Mouse (Mus musculus) gastrocnemius, postnatal 36 days (tissue): ENCODE measurements around the gene Mlx. TPM values are rescaled to one million over a fixed set of nuclear protein-coding genes. Genes with fewer than 3 reads are reported as not detected.

ENCODE experiments used
- DNase-seq, 2 experiments: peaks; one replicate each; pipeline ENCODE4 v3.0.0; 2022
- intact Hi-C: fragments of 180-260 bp; cut with DNase I; formaldehyde crosslinking; loops from one replicate; pipeline ENCODE4 v1.15.1; 2025
- long read RNA-seq, 2 experiments: library from polyadenylated mRNA; stranded (forward); transcript quantifications; one replicate each; pipeline ENCODE4 v2.0.0; 2021
- total RNA-seq, 2 experiments: library from RNA; stranded (reverse); gene quantifications; 2 replicates each; pipeline ENCODE4 v1.2.3; 2021

Gene Mlx
- total RNA-seq = 10 to 100 TPM in 1 of 2 experiments, 1 to 10 TPM in 1; 8.8 to 12.4 TPM
- long read RNA-seq, experiment 1, transcript Mlx-202 (8 exons, 1,826 nt) = major isoform, 10 of 16 reads
- long read RNA-seq, experiment 1, partial matches to known transcripts = 2 of 16 reads
- long read RNA-seq, experiment 1, other reads (novel, unspliced or antisense) = 4 of 16 reads
- long read RNA-seq, experiment 2, transcript Mlx-202 (8 exons, 1,826 nt) = major isoform, 8 of 9 reads
- long read RNA-seq, experiment 2, partial matches to known transcripts = 0 of 9 reads
- long read RNA-seq, experiment 2, other reads (novel, unspliced or antisense) = 0 of 9 reads

DNA sequence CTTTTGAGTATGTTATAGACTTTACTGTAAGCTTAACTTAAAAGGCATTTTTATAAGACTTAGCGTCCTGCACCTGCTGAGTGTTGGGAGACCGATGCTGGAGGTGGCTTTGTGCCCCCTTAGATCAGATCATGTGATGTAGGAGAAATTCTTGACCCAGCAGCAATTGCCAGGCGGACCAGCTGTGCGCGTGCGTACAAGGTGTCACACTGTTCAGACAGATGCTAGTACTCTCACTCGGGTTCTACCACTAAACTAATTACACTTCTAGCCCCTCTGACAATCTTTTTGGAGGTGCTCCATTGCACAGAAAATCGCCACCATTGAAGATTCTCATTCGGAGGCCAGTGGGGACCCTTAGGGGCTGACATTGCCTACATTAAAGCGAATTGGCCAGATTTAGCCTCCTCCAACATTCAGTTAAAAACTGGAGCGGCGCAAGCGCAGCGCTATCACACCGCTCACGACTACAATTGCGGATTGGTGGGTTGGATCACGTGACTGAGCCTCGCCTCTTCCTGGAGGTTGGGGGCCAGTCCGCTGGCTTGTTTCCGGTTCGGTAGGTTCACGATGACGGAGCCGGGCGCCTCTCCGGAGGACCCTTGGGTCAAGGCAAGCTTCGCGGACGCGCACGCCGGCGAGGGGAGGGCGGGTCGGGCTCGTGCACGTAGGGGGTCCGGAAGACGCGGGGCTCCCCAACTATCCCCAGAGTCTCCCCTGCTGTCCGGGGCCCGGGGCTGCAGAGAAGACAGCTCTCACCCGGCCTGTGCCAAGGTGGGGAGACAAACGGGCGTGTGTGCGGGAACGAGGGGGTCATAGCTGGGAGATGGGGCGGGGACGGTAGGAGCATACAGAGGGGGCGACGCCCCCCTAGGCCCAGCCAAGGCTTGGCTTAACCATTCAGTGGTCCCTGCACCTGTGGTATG is at the start of gene Mlx:
TSS of gene Mlx (plus strand) at position 522 of the 926 bp plus-strand sequence.
- peak; percentile 75 to 86 for DNase-seq
- intact Hi-C loops = no loop called here

DNA sequence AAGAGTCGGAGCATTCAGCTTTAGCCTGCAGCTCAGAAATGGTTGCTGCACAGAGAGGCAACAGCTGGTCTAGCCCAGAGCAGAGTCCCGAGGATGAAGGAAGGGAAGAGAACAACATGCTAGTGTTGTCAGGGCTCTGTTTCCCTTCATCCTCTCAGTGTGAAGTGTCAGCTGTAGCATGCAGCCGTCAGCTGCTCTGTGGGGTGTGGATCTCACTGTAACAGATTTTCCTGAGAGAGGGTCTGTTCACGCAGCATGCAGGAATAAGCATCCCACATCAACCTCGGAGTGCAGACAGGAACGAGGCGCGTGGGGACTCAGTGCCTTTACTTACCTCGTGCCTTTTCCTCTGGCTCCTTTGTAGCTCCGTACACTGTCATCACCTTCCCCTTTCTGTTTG is 49.3 kb upstream of the Mlx start:
- intact Hi-C loops = no loop called here
- no peak for DNase-seq

DNA sequence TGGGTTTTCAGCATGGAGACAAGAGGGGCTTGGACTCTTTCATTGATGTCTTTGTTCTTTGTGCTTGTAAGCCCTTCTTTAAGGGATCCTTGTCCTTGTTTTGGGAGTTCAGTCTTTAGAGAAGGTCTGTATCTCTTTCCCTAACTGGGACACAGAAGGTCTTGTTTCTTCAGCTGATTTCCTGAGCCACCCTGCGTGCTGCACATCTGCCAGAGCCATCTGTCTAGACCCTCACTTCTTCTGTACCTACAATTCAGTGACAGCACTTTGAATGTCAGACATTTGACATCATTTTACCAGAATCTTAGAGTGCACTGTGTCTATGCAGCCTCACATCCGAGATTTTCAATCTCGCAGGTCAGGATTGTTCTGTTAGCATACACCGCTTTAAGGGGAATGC is 41.3 kb upstream of the Mlx start:
- DNase-seq = no peak
- intact Hi-C loops = no loop called here

DNA sequence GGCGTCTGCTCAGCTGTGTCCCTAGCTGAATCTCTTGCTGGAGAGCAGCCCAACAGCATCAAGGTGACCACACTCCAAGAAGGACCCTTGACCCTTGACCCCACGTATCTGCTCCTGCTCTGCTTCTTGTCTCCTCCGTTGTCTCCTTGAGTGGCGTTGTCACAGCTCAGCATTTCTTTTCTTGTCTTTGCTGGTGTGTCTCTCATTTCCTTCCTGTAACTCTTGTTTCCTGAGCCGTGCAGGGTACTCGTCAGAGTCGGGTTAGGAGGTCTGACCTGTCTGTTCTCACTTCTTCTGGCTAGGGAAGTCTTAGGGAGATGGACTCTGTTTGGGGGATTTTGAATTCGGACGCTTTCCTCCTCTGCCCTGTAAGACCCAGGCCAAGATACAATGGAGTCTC is 40.6 kb upstream of the Mlx start:
- no peak for DNase-seq
- intact Hi-C loops = no loop called here

DNA sequence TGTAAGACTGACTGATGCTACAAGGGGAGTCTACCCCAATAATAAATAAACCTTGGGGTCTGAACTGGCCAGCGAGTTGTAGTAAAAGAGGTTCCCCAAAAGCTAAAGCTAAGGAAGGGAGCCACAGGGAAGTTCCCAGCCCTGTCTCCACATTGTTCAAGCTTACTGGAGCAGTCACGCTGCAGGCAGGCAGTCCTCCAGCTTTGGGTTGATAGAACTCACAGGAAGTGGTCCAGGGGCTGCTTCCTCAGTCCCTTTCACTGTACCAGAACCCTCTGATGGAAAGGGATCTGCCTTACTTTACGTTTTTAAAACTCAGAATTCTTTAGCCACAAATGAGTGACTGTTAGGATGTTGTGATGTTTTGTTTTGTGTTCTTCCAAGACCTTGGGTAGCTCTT is 39.6 kb upstream of the Mlx start:
- intact Hi-C loops = no loop called here
- no peak for DNase-seq

DNA sequence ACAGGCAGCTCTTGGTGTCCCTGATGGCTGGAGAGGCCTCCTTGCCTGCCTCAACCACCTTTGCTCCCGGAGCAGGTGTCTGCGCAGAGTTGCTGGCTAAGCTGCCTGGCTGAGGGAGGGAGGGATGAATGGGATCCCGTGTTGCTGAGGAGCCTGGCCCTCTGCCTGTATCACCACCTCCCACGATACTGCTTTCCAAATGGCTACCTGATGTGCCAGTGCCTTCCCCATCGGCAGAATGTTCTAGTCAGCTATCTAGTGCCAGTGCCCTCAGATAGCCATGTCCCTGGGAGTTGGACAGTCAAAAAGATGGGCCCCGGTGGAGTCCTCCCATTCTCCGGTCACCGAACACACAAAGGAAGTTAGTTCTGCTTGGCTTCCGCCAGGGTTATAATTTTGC is 36.7 kb upstream of the Mlx start:
- no peak for DNase-seq
- intact Hi-C loops = loop anchor here (5.0 kb wide), 1 partner anchor 33 kb away; no protein-coding TSS in a partner anchor

DNA sequence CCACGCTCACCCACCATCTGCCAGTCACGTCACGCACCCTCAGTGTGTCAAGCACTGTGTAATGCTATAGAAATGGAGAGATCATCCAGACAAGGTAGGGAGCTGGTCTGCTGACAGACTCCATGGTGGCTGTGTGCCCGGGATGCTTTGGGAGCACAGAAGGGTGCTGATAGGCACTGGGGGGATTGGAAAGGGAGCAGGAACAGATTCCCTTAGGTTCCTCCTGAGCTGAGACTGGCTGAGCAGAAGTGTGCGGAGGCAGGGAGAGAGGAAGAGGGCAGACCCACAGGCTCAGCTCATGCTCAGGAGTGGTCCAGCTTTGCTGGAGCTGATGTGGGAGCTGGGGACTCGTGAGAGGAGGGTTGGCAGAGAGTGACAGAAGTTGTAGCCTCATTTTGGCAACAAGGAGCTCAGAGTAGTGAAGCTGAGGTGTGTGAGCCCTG is 36.0 kb upstream of the Mlx start:
- no peak for DNase-seq
- intact Hi-C loops = loop anchor here (5.0 kb wide), 1 partner anchor 34 kb away; no protein-coding TSS in a partner anchor

DNA sequence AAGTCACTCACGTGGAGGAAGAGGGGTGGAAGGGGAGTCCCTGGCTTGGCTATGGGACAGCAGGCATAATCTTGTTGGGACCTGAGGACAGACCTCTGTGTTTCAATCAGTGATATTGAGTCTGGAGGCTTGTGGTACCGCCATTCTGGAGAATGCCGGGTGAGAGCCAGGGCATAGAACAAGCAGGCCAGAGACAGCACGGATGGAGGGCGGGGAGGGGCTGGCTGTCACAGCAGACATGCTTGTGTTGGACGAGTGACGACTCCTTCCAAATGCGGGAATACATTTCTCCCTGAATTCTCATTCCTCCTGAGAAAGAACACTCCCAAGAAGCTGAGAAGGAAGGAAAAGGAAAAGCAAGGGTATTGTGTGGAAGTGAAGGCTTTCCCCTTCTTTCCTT is 35.5 kb upstream of the Mlx start:
- intact Hi-C loops = loop anchor here (5.0 kb wide), 1 partner anchor 34 kb away; no protein-coding TSS in a partner anchor
- DNase-seq = no peak

DNA sequence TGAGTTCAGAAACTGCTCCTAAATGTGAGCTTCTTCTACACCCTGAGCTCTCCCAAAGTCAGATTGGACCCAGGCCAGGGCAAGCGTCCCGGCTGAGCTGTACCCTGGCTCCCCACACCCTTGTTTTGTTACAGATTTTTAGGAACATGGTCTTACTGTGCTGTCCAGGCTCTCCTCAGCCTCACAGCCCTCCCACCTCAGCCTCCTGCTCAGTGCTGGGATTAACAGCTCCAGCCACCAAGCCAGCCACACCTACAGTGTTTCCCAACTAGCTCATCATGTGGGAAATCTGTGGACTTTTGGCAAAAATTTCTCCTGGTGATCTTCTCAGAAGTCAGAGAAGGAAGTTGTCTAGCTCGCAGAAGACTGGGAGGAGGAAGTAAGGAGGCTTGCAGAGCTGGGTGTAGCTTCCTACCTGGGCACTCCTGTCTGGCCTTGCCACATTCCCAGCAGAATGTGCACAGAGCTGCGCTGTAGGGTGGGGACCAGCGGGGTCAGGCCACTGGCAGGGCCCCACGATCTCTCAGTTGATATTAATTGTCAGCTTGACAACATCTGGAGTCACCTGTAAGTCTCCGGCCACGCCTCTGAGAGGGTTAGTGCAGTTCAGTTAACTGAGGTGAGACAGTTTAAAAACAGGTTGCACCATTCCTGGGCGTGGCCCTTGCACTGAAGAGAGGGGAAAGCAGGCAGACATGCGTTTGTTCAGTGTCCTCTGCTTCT is 34.2 kb upstream of the Mlx start:
- peak; percentile 78 to 85 for DNase-seq
- intact Hi-C loops = loop anchor here (5.0 kb wide), 1 partner anchor 36 kb away; no protein-coding TSS in a partner anchor

DNA sequence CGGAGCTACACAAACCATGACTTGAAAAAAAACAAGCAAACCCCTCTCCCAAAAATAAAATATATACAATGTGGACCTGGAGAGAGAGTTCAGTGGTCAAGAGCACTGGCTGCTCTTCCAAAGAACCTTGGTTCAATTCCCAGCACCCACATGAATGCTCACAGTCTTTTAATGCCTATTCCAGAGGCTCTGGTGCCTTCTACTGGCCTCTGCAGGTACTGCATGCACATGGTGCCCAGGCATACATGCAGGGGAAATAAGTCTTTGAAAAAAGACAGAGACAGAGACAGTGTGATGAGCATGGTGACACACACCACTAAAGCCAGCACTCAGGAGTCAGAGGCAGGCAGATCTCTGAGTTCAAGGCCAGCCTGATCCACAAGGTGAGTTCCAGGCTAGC is 33.1 kb upstream of the Mlx start:
- intact Hi-C loops = loop anchor here (5.0 kb wide), 1 partner anchor 37 kb away; no protein-coding TSS in a partner anchor
- DNase-seq = no peak

DNA sequence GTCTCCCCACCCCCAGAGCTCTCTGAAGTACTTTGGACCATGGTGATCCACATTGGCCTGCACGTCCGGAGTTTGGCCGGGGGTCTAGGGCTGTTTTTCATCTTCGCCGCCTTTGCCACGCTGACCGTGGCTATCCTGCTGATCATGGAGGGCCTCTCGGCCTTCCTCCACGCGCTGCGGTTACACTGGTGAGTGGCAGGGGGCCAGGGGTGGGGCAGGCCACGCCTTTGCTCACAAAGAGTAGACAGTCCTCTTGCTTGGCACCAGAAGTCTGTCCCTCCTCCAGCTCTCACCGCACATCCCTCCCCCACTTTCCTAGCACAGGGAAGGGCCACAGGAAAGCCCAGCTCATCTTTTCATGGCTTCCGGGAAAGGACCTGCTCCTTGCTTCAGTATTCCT is 31.7 kb upstream of the Mlx start:
- DNase-seq = no peak
- intact Hi-C loops = no loop called here

DNA sequence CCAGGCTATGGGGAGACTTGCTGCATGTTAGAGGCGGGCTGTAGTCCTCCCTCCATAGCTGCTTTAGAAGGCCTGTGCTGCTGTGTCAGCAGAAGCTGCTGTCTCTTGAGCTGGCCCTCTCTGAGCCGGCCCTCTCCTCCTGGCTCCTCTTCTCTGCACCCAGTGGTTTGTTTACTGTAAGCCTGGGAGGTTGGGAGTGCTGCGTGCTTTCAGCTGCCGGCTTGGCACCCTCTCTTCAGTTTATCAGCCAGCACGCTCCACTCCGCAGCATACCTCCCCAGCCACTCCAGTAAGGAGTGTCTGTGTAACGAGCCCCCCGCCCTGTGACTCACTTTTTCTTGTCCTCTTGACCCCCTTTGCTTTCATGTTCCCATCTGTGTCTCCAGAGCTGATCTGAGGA is 30.2 kb upstream of the Mlx start:
- intact Hi-C loops = loop anchor here (2.0 kb wide), 1 partner anchor 74 kb away; no protein-coding TSS in a partner anchor
- peak; percentile 44 to 48 for DNase-seq

DNA sequence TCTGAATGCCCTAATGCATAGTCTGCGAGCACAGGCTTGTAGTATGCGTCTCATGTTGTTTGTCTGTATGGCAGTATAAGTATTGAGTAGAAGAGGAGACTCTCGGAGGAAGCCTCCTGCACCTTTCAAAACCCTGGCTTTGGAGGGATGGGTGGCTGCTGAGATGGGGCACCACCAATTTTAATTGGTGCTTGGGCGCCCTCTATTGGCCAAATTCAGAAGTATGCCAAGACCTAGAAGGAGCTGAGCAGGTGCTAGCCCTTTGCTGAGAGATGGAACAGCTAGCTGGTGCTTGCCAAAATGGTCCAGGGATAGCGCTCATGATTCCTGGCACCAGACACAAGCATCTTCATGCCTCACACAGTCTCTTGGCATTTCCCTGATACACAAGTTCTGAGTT is 29.2 kb upstream of the Mlx start:
- DNase-seq = peak; percentile 78 to 88
- intact Hi-C loops = loop anchor here (2.0 kb wide), 1 partner anchor 75 kb away; no protein-coding TSS in a partner anchor

DNA sequence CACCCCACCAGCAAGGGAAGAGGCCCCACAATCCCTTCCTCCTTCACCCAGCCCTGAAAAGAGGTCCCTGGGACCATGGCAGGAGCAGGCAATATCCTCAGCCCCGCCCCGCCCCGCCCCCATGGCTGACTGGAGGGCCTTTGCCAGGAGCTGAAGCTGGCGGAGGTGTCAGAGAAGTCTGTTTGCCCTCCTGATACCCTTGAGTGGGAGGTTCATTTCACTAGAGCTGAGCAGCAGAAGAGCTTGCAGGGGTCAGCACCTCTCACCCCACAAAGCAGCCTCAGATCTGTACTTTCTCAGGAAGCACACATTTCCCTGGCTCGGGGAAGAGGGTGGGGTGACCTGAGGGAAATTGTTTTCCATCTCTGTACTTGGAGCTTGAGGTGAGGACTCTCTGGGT is 28.4 kb upstream of the Mlx start:
- intact Hi-C loops = no loop called here
- no peak for DNase-seq

DNA sequence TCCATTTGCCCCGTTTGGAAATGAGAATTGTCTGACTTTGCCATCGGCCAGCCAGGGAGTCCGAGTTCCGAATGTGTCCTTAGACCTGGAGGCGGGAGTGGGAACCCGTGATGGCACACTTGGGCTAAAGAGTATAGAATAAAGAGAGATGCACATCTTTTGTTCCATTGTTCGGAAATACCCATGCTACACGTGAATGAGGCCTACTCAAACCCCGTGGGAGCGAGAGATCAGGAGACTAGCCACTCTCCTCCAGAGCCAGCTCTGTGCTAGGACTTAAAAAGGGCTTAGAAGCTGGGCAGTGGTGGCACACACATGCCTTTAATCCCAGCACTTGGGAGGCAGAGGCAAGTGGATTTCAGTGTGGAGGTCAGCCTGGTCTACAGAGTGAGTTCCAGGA is 27.6 kb upstream of the Mlx start:
- intact Hi-C loops = no loop called here
- no peak for DNase-seq

DNA sequence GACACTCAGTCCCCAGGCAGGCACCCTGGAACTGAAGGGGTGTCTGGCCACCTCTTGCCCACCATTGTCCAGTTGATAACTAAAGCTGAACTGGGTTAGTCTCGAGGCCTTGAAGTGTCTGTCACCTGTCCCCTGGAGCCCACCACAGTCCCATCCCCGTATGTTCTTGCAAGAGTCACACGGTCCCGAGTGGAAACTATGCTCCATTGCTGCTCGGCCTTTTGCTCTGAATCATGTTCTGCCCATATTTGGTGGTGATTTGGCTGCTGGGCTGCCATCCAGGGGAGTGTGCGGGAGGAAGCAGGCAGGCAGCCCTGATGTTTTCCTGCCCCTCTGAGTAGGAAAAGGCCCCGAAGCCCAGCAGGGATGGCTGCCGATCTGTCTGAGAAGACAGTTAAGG is 27.0 kb upstream of the Mlx start:
- intact Hi-C loops = loop anchor here (10.0 kb wide), 1 partner anchor 315 kb away; no protein-coding TSS in a partner anchor

DNA sequence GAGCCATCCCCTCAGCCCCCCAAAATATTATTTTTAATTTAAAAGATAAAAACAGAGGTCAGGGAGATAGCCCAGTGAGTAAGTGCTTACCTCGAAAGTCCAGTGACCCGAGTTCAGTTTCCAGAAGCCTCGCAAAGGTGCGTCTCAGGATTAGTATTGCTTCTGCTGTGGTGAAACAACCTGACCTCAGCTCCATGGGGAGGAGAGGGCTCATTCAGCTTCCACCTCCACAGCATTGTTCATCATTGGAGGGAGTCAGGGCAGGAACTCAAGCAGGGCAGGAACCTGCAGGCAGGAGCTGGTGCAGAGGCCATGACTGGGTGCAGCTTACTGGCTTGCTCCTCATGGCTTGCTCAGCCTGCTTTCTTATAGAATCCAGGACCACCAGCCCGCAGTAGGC is 26.0 kb upstream of the Mlx start:
- intact Hi-C loops = loop anchor here (10.0 kb wide), 1 partner anchor 316 kb away; no protein-coding TSS in a partner anchor
- DNase-seq = no peak

More for the DNA sequence above, 27.0 kb upstream of the Mlx start:
- peak; percentile 61 to 73 for DNase-seq

DNA sequence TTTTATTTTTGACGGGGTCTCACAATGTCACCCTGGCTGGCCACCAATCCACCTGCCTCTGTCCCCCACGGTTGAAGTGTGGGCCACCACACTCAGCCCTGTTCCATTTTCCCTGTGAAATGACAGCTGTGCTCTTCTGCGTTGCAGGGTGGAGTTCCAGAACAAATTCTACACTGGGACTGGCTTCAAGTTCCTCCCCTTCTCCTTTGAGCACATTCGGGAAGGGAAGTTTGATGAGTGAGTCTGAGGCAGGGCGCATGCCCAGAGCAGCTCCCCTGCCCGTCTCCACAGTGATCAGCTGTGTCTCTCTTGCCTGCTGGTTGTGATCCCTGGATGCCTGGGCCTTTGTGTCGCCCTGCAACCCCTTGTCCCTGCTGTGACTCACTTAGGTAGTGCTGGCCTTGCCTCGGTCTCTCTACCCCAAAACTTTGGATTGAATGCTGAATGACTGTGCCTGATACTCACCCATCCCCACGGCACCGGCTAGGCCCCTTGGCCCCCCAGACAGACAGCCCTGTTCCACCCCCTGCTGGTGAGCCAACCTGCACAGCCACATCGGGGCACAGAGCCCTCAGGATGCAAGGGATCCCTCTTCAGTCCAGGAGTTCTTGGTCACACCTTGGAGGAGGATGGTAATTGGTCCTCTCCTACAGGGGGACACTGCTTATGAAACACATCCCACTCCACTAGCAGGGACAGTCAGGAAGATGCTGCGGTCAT is 24.8 kb upstream of the Mlx start:
- peak; percentile 49 to 61 for DNase-seq
- intact Hi-C loops = loop anchor here (10.0 kb wide), 1 partner anchor 318 kb away; no protein-coding TSS in a partner anchor

DNA sequence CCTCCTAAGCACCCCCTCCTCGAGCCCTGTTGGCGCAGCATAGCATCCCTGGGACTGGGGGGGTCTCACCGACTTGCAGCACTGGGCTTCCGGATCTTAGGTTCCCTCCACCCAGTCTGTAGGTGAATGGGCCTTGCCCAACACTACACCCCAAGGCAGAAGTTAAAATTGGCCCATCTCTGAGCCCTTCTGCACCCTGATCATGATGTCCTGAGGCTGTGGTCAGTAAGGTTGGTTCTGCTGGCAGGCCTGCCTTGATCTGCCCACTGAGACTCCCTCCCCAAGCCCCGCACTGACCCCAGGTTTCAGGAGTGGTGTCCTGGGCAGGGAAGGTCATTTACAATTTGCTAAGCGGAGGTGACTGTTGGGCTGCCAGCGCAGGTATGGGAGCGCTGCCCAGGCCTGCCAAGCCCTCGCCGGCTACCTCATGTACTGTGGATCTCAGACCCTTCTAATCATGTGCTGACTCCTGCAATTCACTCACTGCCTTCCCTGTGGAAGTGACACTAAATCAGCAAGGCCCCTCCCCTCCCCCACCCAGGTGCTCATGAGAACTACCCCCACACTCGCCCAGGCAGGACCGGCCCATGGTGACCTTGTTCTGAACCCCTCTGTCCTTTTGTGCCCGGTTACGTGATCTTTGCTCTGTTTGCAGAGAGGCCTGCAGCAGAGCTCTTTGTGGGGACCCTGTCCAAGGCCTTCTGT is 24.0 kb upstream of the Mlx start:
- peak in 1 of 2 experiments; percentile 5 for DNase-seq
- intact Hi-C loops = loop anchor here (10.0 kb wide), 1 partner anchor 318 kb away; no protein-coding TSS in a partner anchor
